Mouse (Mus musculus) bone marrow macrophage, adult 2 months (primary cell): ENCODE data around the gene Slc16a12.

Experiments
- CTCF ChIP-seq: IDR thresholded peaks from 2 replicates; pipeline ENCODE4 v1.5.1; 2012; ENCODE audit warnings: low read depth, mild to moderate bottlenecking, low read length, moderate library complexity
- POLR2A ChIP-seq: IDR thresholded peaks from 2 replicates; pipeline ENCODE4 v1.6.1; 2012; ENCODE audit warnings: mild to moderate bottlenecking, low read depth, low read length, borderline replicate concordance

GRCm38 (mm10) chr19:34729505-34729904 is 17.6 kb downstream of the Slc16a12 start:
- TF ChIP-seq CTCF (no peak), POLR2A (no peak)
